Mouse (Mus musculus) left cerebral cortex, adult 11 months (tissue): ENCODE measurements around the gene Pdcl3.

ENCODE experiments used
- DNase-seq: peaks from one replicate; pipeline ENCODE4 v3.0.0; 2022; ENCODE audit warnings: low spot score

Pdcl3 gene

GRCm38 (mm10) chr1:38985308-38985707 lies at the start of gene Pdcl3:
Gene Pdcl3 (plus strand): TSS chr1:38985608.
- DNase-seq: no peak

- DNase-seq: no peak
These were observed 48.6 kb upstream of the Pdcl3 start for GRCm38 (mm10) chr1:38936780-38937179.

- DNase-seq: no peak
These were observed 46.6 kb upstream of the Pdcl3 start, which contains the start of gene Nms for GRCm38 (mm10) chr1:38938849-38939248. Gene Nms (plus strand): TSS chr1:38939149.

- no peak for DNase-seq
These were observed 45.8 kb upstream of the Pdcl3 start for GRCm38 (mm10) chr1:38939608-38940007.

GRCm38 (mm10) chr1:38956457-38956856 lies 29.0 kb upstream of the Pdcl3 start:
- no peak for DNase-seq

- DNase-seq: no peak
These were observed 16.3 kb upstream of the Pdcl3 start for GRCm38 (mm10) chr1:38969116-38969515.

- DNase-seq: no peak
These were observed 13.7 kb upstream of the Pdcl3 start for GRCm38 (mm10) chr1:38971712-38972111.

GRCm38 (mm10) chr1:38972986-38973592 lies 12.3 kb upstream of the Pdcl3 start:
- no peak for DNase-seq

- DNase-seq: no peak
These were observed 5.5 kb upstream of the Pdcl3 start for GRCm38 (mm10) chr1:38979953-38980352.

- no peak for DNase-seq
These were observed 1.5 kb upstream of the Pdcl3 start for GRCm38 (mm10) chr1:38983870-38984269.

- DNase-seq: peak; percentile 95
These were observed 1.9 kb downstream of the Pdcl3 start for GRCm38 (mm10) chr1:38987080-38987864.

GRCm38 (mm10) chr1:38987865-38988211 lies 2.4 kb downstream of the Pdcl3 start:
- no peak for DNase-seq

GRCm38 (mm10) chr1:38988357-38988756 lies 2.9 kb downstream of the Pdcl3 start:
- DNase-seq: no peak

GRCm38 (mm10) chr1:38992365-38992764 lies 7.0 kb downstream of the Pdcl3 start:
- DNase-seq: no peak

GRCm38 (mm10) chr1:39001106-39001505 lies 15.7 kb downstream of the Pdcl3 start:
- DNase-seq: peak; percentile 62

- DNase-seq: no peak
These were observed 20.4 kb downstream of the Pdcl3 start for GRCm38 (mm10) chr1:39005751-39006354.

GRCm38 (mm10) chr1:39006830-39007829 lies 21.7 kb downstream of the Pdcl3 start:
- DNase-seq: no peak

- peak; percentile 85 for DNase-seq
These were observed 25.2 kb downstream of the Pdcl3 start for GRCm38 (mm10) chr1:39010583-39011021.

GRCm38 (mm10) chr1:39012576-39012975 lies 27.2 kb downstream of the Pdcl3 start:
- peak; percentile 60 for DNase-seq

GRCm38 (mm10) chr1:39013843-39014242 lies 28.4 kb downstream of the Pdcl3 start:
- DNase-seq: peak; percentile 43

GRCm38 (mm10) chr1:39015529-39015928 lies 30.1 kb downstream of the Pdcl3 start:
- no peak for DNase-seq

GRCm38 (mm10) chr1:39017871-39018270 lies 32.5 kb downstream of the Pdcl3 start:
- DNase-seq: no peak
